Mouse (Mus musculus) bone marrow, adult 2 months (tissue): ENCODE data around the gene Gm21992.

Source experiments
- CTCF ChIP-seq: fragments of 200-500 bp; IDR thresholded peaks from 2 replicates; pipeline ENCODE4 v1.5.1; 2011; ENCODE audit warnings: low read length, control low read depth; ENCODE audit not compliant: control insufficient read depth, insufficient read depth
- POLR2A ChIP-seq: fragments of 200-500 bp; IDR thresholded peaks from 2 replicates; pipeline ENCODE4 v1.6.1; 2011; ENCODE audit warnings: low read depth, mild to moderate bottlenecking, control low read depth, low read length, borderline replicate concordance; ENCODE audit not compliant: control insufficient read depth

GRCm38 (mm10) chr19:4820678-4821303, 9.4 kb upstream of the Gm21992 start:
- no peak for TF ChIP-seq CTCF
- no peak for TF ChIP-seq POLR2A
